Mouse (Mus musculus): ENCODE measurements around the gene Slc13a1. TPM values are rescaled to one million over a fixed set of nuclear protein-coding genes. Genes with fewer than 3 reads are reported as not detected.

Slc13a1 gene
- total and polyA plus RNA-seq, 2 experiments from 2014 or later: 0.22 TPM; not detected in 1

- DNase-seq (ENCODE audit: low spot score): no peak
- H3K36me3 ChIP-seq (ENCODE audit: insufficient read depth, low read length): no peaks in the 10 kb centered on the region
- no peak overlapping the region for H3K9ac ChIP-seq (replicated peaks; ENCODE audit: low read length, poor library complexity, severe bottlenecking)
- H3K4me2 ChIP-seq (ENCODE audit: low read depth, low read length, poor library complexity, severe bottlenecking): no peak overlapping the region
- H3K27me3 ChIP-seq (ENCODE audit: insufficient read depth, low read length): no peaks in the 10 kb centered on the region
- H3K4me1 ChIP-seq (ENCODE audit: insufficient read depth, low read length): no peaks in the 10 kb centered on the region
- H3K27ac ChIP-seq (ENCODE audit: low read depth, low read length): no peak overlapping the region
- 96% methylated on average over 3 of the region's 3 CpGs for WGBS
- no peak for ATAC-seq (ENCODE audit: low FRiP score)
- no peak for TF ChIP-seq CTCF (IDR thresholded peaks at IDR 0.05)
- H3K9me3 ChIP-seq (ENCODE audit: low read length): no peaks in the 10 kb centered on the region
- H3K4me3 ChIP-seq (ENCODE audit: low read depth, low read length): no peak overlapping the region
Measured at GRCm38 (mm10) chr6:24183439-24183838, 15.5 kb upstream of the Slc13a1 start.

GRCm38 (mm10) chr6:24175393-24175792 lies 7.5 kb upstream of the Slc13a1 start:
- H3K9ac ChIP-seq (replicated peaks; ENCODE audit: low read length, poor library complexity, severe bottlenecking): no peak overlapping the region
- no peaks in the 10 kb centered on the region for H3K4me1 ChIP-seq (ENCODE audit: insufficient read depth, low read length)
- no peak for TF ChIP-seq CTCF (IDR thresholded peaks at IDR 0.05)
- H3K4me2 ChIP-seq (ENCODE audit: low read depth, low read length, poor library complexity, severe bottlenecking): no peak overlapping the region
- no peak for ATAC-seq (ENCODE audit: low FRiP score)
- no peak for DNase-seq (ENCODE audit: low spot score)
- H3K27ac ChIP-seq (ENCODE audit: low read depth, low read length): no peak overlapping the region
- 67% methylated on average over 3 of the region's 3 CpGs for WGBS
- no peaks in the 10 kb centered on the region for H3K36me3 ChIP-seq (ENCODE audit: insufficient read depth, low read length)
- no peaks in the 10 kb centered on the region for H3K27me3 ChIP-seq (ENCODE audit: insufficient read depth, low read length)
- no peak overlapping the region for H3K4me3 ChIP-seq (ENCODE audit: low read depth, low read length)
- H3K9me3 ChIP-seq (ENCODE audit: low read length): no peaks in the 10 kb centered on the region

- Histone ChIP-seq H3K36me3 (ENCODE audit: insufficient read depth, low read length) (no peaks in the 10 kb centered on the region), H3K9me3 (ENCODE audit: low read length) (no peaks in the 10 kb centered on the region), H3K27ac (ENCODE audit: low read depth, low read length) (no peak overlapping the region), H3K4me2 (ENCODE audit: low read depth, low read length, poor library complexity, severe bottlenecking) (no peak overlapping the region), H3K4me1 (ENCODE audit: insufficient read depth, low read length) (no peaks in the 10 kb centered on the region), H3K9ac (replicated peaks; ENCODE audit: low read length, poor library complexity, severe bottlenecking) (no peak overlapping the region), H3K4me3 (ENCODE audit: low read depth, low read length) (no peak overlapping the region), H3K27me3 (ENCODE audit: insufficient read depth, low read length) (no peaks in the 10 kb centered on the region)
- DNase-seq (ENCODE audit: low spot score): no peak
- ATAC-seq (ENCODE audit: low FRiP score): no peak
- TF ChIP-seq CTCF (IDR thresholded peaks at IDR 0.05): no peak
Measured at GRCm38 (mm10) chr6:24173951-24174350, 6.1 kb upstream of the Slc13a1 start.

GRCm38 (mm10) chr6:24172736-24173135 lies 4.8 kb upstream of the Slc13a1 start:
- Histone ChIP-seq H3K4me1 (ENCODE audit: insufficient read depth, low read length) (no peaks in the 10 kb centered on the region), H3K36me3 (ENCODE audit: insufficient read depth, low read length) (no peaks in the 10 kb centered on the region), H3K4me3 (ENCODE audit: low read depth, low read length) (no peak overlapping the region), H3K27ac (ENCODE audit: low read depth, low read length) (no peak overlapping the region), H3K4me2 (ENCODE audit: low read depth, low read length, poor library complexity, severe bottlenecking) (no peak overlapping the region), H3K9ac (replicated peaks; ENCODE audit: low read length, poor library complexity, severe bottlenecking) (no peak overlapping the region), H3K27me3 (ENCODE audit: insufficient read depth, low read length) (no peaks in the 10 kb centered on the region), H3K9me3 (ENCODE audit: low read length) (no peaks in the 10 kb centered on the region)
- DNase-seq (ENCODE audit: low spot score) (no peak), ATAC-seq (ENCODE audit: low FRiP score) (no peak)
- no peak for TF ChIP-seq CTCF (IDR thresholded peaks at IDR 0.05)
- WGBS: 59% methylated on average over 2 of the region's 2 CpGs

GRCm38 (mm10) chr6:24166772-24167171 lies 1.1 kb downstream of the Slc13a1 start:
- H3K9me3 ChIP-seq (ENCODE audit: low read length): no peaks in the 10 kb centered on the region
- H3K4me3 ChIP-seq (ENCODE audit: low read depth, low read length): no peak overlapping the region
- 87% methylated on average over 6 of the region's 6 CpGs for WGBS
- no peaks in the 10 kb centered on the region for H3K27me3 ChIP-seq (ENCODE audit: insufficient read depth, low read length)
- no peak overlapping the region for H3K9ac ChIP-seq (replicated peaks; ENCODE audit: low read length, poor library complexity, severe bottlenecking)
- H3K36me3 ChIP-seq (ENCODE audit: insufficient read depth, low read length): no peaks in the 10 kb centered on the region
- H3K27ac ChIP-seq (ENCODE audit: low read depth, low read length): no peak overlapping the region
- no peaks in the 10 kb centered on the region for H3K4me1 ChIP-seq (ENCODE audit: insufficient read depth, low read length)
- DNase-seq (ENCODE audit: low spot score): no peak
- ATAC-seq (ENCODE audit: low FRiP score): no peak
- no peak for TF ChIP-seq CTCF (IDR thresholded peaks at IDR 0.05)
- H3K4me2 ChIP-seq (ENCODE audit: low read depth, low read length, poor library complexity, severe bottlenecking): no peak overlapping the region

GRCm38 (mm10) chr6:24165249-24165648 lies 2.6 kb downstream of the Slc13a1 start:
- Histone ChIP-seq H3K4me2 (ENCODE audit: low read depth, low read length, poor library complexity, severe bottlenecking) (no peak overlapping the region), H3K9ac (replicated peaks; ENCODE audit: low read length, poor library complexity, severe bottlenecking) (no peak overlapping the region), H3K9me3 (ENCODE audit: low read length) (no peaks in the 10 kb centered on the region), H3K4me1 (ENCODE audit: insufficient read depth, low read length) (no peaks in the 10 kb centered on the region), H3K4me3 (ENCODE audit: low read depth, low read length) (no peak overlapping the region), H3K27me3 (ENCODE audit: insufficient read depth, low read length) (no peaks in the 10 kb centered on the region), H3K27ac (ENCODE audit: low read depth, low read length) (no peak overlapping the region), H3K36me3 (ENCODE audit: insufficient read depth, low read length) (no peaks in the 10 kb centered on the region)
- WGBS: 61% methylated on average over 3 of the region's 3 CpGs
- ATAC-seq (ENCODE audit: low FRiP score): no peak
- no peak for TF ChIP-seq CTCF (IDR thresholded peaks at IDR 0.05)
- DNase-seq (ENCODE audit: low spot score): peak; percentile 46

Data from midbrain, postnatal 0 days (tissue).